Mouse (Mus musculus): ENCODE data around the gene Gm20388. TPM values are rescaled to one million over a fixed set of nuclear protein-coding genes. Genes with fewer than 3 reads are reported as not detected.

Gm20388 gene
- total RNA-seq, 2 experiments from 2014 or later, result 18.6 TPM; not detected in 1

DNA sequence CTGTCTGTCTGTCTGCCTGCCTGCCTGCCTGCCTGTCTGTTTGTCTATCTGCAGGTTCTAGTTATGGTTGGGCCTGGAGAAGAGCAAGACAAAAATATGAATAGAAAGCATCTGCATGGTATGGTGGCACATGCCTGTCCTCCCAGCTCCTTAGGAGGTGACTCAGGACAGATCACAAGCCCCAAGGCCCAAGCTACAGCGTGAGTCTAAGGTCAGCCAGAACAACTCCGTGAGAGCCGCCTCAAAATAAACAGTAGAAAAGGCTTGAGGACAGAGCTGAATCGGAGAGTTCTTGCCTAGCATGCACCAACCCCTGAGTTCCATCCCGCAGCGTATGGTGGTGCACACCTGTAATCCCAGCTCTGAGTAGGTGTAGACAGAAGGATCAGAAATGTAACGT lies 3955.1 kb downstream of the Gm20388 start:
- intact Hi-C loops (cut with DNase I), result no loop called here
- DNase-seq (ENCODE audit: low spot score in 2 of 2), result no peak

DNA sequence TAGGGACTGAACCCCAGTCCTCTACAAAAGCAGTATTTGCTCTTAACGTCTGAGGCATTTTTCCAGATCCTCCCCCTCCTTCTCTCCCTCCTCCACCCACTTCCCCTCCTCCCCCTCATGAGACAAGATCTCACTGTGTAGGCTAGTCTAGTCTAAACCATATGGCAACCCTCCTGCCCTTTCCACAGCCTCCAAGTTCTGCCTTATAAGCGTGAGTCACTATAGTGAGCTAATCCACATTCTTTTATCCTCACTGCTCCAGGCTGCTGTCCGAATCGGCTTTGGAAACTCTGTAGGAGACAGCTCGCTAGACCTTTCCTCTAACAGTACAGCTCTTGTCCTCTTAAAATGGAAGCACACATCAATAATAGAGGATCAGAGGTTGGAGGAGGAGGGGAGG lies 3956.3 kb downstream of the Gm20388 start:
- intact Hi-C loops (cut with DNase I), result no loop called here

DNA sequence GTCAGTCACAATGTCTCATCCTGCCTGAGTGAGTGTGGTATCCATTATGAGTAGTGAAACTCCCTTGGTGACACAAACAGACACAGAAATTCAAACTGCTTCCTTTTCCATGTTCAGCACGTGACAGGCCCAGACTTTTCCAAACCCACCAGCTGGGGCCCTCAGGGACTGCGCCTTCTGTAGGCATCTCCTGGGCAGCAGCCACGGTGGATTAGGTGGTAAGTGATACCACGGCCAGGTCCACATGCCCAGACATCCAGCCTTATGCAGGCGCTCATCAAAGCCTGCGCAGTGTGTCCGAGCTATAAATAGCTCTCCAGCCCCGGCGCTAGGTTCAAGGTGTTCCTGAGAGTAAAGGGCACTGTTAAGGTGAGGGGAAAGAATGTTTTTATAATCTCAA lies 3961.4 kb downstream of the Gm20388 start:
- no peak for DNase-seq (ENCODE audit: low spot score in 2 of 2)
- intact Hi-C loops (cut with DNase I), result no loop called here

More for the DNA sequence above, 3956.3 kb downstream of the Gm20388 start:
- DNase-seq (ENCODE audit: low spot score in 2 of 2), result no peak

GRCm38 (mm10) chr8:123873364-123873763 lies 3962.7 kb downstream of the Gm20388 start:
- intact Hi-C loops (cut with DNase I), result no loop called here
- no peak for DNase-seq (ENCODE audit: low spot score in 2 of 2)

GRCm38 (mm10) chr8:123874324-123874723 lies 3963.7 kb downstream of the Gm20388 start:
- intact Hi-C loops (cut with DNase I), result no loop called here
- DNase-seq (ENCODE audit: low spot score in 2 of 2), result peak in 1 of 2 experiments; percentile 88

DNA sequence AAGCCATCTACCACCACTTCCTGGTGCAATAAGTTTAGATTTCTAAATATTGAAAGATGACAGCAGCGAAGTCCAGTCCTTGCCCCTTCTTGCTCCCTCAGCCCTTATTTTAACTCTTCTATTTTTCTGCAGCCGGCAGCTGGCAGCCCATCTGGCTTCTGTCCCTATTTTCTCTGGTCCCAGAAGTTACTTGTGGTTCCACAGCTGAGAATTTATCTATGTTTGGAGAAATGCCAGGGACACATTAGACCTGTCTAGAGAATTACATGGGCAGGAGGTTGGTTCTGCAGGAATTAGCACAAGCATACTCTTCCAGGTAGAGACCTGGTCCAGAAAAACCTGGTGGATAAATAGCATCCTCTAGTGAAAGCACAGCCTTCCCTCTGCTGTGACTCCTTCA lies 3967.2 kb downstream of the Gm20388 start:
- DNase-seq (ENCODE audit: low spot score in 2 of 2), result peak in 1 of 2 experiments; percentile 53
- intact Hi-C loops (cut with DNase I), result no loop called here

GRCm38 (mm10) chr8:123880271-123880670 lies 3969.6 kb downstream of the Gm20388 start:
- intact Hi-C loops (cut with DNase I), result no loop called here
- DNase-seq (ENCODE audit: low spot score in 2 of 2), result peak; percentile 84 to 96

- peak in 1 of 2 experiments; percentile 66 for DNase-seq (ENCODE audit: low spot score in 2 of 2)
- intact Hi-C loops (cut with DNase I), result no loop called here
Observed at GRCm38 (mm10) chr8:123880821-123881350, 3970.2 kb downstream of the Gm20388 start.

DNA sequence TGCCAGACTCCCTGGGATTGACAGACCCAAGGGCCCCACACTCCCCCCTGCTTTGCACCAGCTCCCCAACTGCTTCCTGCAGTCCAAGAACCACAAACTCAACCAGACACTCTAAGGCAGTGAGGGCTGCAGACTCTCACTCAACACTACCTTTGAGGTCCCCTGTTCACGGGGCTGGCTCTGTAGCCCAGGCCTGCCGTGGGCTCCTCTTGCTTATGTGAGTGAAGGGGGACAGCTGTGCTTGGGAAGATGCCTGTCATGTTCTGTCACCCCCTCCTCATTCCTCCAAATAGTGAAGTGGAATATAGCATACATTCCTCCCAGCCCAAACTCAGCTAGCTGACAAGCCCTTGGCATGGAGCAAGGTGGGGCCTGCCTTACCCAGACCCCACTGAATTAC lies 3971.8 kb downstream of the Gm20388 start:
- DNase-seq (ENCODE audit: low spot score in 2 of 2), result no peak
- intact Hi-C loops (cut with DNase I), result no loop called here

GRCm38 (mm10) chr8:123883094-123883493 lies 3972.5 kb downstream of the Gm20388 start:
- no peak for DNase-seq (ENCODE audit: low spot score in 2 of 2)
- intact Hi-C loops (cut with DNase I), result no loop called here

GRCm38 (mm10) chr8:123884721-123885565 lies 3974.3 kb downstream of the Gm20388 start:
- DNase-seq (ENCODE audit: low spot score in 2 of 2), result peak; percentile 79 to 96
- intact Hi-C loops (cut with DNase I), result loop anchor here (1.0 to 2.0 kb wide), 2 partner anchors 26 to 44 kb away; no protein-coding TSS in a partner anchor

DNA sequence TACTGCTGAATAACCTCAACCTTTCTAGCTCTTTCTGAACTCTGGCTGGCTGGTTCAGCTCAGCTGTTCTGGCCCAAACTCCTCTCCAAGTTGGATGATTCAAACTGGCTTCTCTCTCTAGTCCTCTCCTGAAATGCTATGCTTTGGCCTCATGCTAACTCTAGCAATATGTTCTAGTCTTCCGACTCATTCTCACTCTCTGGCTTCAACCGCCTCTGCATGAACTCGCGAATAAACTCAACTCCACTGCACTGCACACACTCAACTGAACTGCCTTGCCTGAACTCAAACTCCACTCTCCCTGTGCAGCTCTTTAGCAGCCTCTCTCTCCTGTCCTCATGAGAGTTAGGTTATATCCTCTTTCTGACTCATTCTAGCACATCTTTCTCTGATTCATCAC lies 3976.5 kb downstream of the Gm20388 start:
- DNase-seq (ENCODE audit: low spot score in 2 of 2), result peak in 1 of 2 experiments; percentile 60
- intact Hi-C loops (cut with DNase I), result no loop called here

GRCm38 (mm10) chr8:123887956-123888355 lies 3977.3 kb downstream of the Gm20388 start:
- no peak for DNase-seq (ENCODE audit: low spot score in 2 of 2)
- intact Hi-C loops (cut with DNase I), result no loop called here

GRCm38 (mm10) chr8:123889797-123890196 lies 3979.2 kb downstream of the Gm20388 start:
- no peak for DNase-seq (ENCODE audit: low spot score in 2 of 2)
- intact Hi-C loops (cut with DNase I), result no loop called here

GRCm38 (mm10) chr8:123891271-123891670 lies 3980.6 kb downstream of the Gm20388 start:
- no peak for DNase-seq (ENCODE audit: low spot score in 2 of 2)
- intact Hi-C loops (cut with DNase I), result no loop called here

GRCm38 (mm10) chr8:123891883-123892585 lies 3981.4 kb downstream of the Gm20388 start:
- intact Hi-C loops (cut with DNase I), result no loop called here
- peak; percentile 86 to 94 for DNase-seq (ENCODE audit: low spot score in 2 of 2)

- intact Hi-C loops (cut with DNase I), result no loop called here
- peak in 1 of 2 experiments; percentile 55 for DNase-seq (ENCODE audit: low spot score in 2 of 2)
Observed at GRCm38 (mm10) chr8:123892586-123893155, 3982.0 kb downstream of the Gm20388 start.

GRCm38 (mm10) chr8:123893413-123893812 lies 3982.8 kb downstream of the Gm20388 start:
- DNase-seq (ENCODE audit: low spot score in 2 of 2), result no peak
- intact Hi-C loops (cut with DNase I), result no loop called here

- DNase-seq (ENCODE audit: low spot score in 2 of 2), result no peak
- intact Hi-C loops (cut with DNase I), result no loop called here
Observed at GRCm38 (mm10) chr8:123894502-123895097, 3984.0 kb downstream of the Gm20388 start, which contains the start of gene Acta1. Gene Acta1, minus strand, starts transcription at chr8:123894751.

DNA sequence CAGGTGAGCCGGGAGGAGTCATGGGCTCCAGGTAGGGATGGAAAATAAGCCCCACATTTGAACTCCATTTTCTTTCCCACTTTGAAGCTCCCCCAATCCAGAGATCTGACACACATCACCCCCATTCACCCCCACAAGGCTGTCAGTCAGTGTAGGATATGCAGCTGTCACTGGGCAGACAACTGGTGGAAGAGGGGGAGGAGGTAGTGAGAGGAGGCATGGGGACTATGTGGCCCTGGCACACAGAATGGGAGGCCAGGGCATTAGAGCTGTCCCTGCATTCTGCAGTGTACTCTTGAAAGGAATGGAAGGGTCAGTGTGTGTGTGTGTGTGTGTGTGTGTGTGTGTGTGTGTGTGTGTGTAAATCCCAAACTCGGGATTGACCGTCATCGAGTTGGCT lies 3984.6 kb downstream of the Gm20388 start:
- no peak for DNase-seq (ENCODE audit: low spot score in 2 of 2)
- intact Hi-C loops (cut with DNase I), result no loop called here
